Mouse (Mus musculus) brain, embryonic 14.5 days (tissue): ENCODE results near the gene Prkrip1.

ENCODE experiments used
- CTCF ChIP-seq: fragments of 200-500 bp; IDR thresholded peaks from 2 replicates; pipeline ENCODE4 v1.5.1; 2012; ENCODE audit warnings: inconsistent platforms, mild to moderate bottlenecking, moderate library complexity, borderline replicate concordance; ENCODE audit not compliant: insufficient read depth, insufficient read length; ENCODE audit errors: extremely low read depth
- POLR2A ChIP-seq: fragments of 200-500 bp; IDR thresholded peaks from 2 replicates; pipeline ENCODE4 v1.6.1; 2012; ENCODE audit warnings: mild to moderate bottlenecking, inconsistent platforms, borderline replicate concordance; ENCODE audit not compliant: poor library complexity, insufficient read depth, insufficient read length, severe bottlenecking; ENCODE audit errors: extremely low read depth

- TF ChIP-seq POLR2A (no peak), CTCF (no peak)
These were observed 763 bp upstream of the Prkrip1 start for GRCm38 (mm10) chr5:136199526-136199925.
